Mouse (Mus musculus) forebrain, postnatal 0 days (tissue): Measurements from ENCODE around the gene Olfr429. TPM values are rescaled to one million over a fixed set of nuclear protein-coding genes. Genes with fewer than 3 reads are reported as not detected.

ENCODE experiments used
- ATAC-seq: fragments of 200-750 bp; cut with Nextera tagmentation; 2 replicates; pipeline ENCODE4 v1.8.0; 2017; ENCODE audit warnings: mild to moderate bottlenecking, moderate library complexity
- DNase-seq: peaks from one replicate; pipeline ENCODE4 v3.0.0-alpha.2; 2015
- H3K27ac ChIP-seq: fragments of 300-500 bp; sonication (generic); 2 replicates; pipeline ENCODE4 v1.5.1; 2014; ENCODE audit warnings: low read depth, mild to moderate bottlenecking, antibody characterized with exemption, low read length, moderate library complexity, mixed read lengths
- H3K27me3 ChIP-seq: fragments of 300-500 bp; sonication (generic); 2 replicates; pipeline ENCODE4 v1.6.1; 2014; ENCODE audit warnings: mild to moderate bottlenecking, low read length, mixed read lengths; ENCODE audit not compliant: insufficient read depth
- H3K36me3 ChIP-seq: fragments of 300-500 bp; sonication (generic); 2 replicates; pipeline ENCODE4 v1.6.1; 2014; ENCODE audit warnings: mild to moderate bottlenecking, moderate library complexity; ENCODE audit not compliant: insufficient read depth
- H3K4me1 ChIP-seq: fragments of 300-500 bp; sonication (generic); 2 replicates; pipeline ENCODE4 v1.6.1; 2014; ENCODE audit warnings: antibody characterized with exemption; ENCODE audit not compliant: insufficient read depth
- H3K4me2 ChIP-seq: fragments of 300-500 bp; sonication (generic); 2 replicates; pipeline ENCODE4 v1.6.1; 2014; ENCODE audit warnings: low read depth, mild to moderate bottlenecking, moderate library complexity
- H3K4me3 ChIP-seq: fragments of 300-500 bp; sonication (generic); 2 replicates; pipeline ENCODE4 v1.5.1; 2014; ENCODE audit warnings: low read depth, low read length, mixed read lengths
- H3K9ac ChIP-seq: fragments of 300-500 bp; sonication (generic); 2 replicates; pipeline ENCODE4 v1.6.1; 2014; ENCODE audit warnings: mild to moderate bottlenecking
- H3K9me3 ChIP-seq: fragments of 300-500 bp; sonication (generic); 2 replicates; pipeline ENCODE4 v1.6.1; 2016; ENCODE audit warnings: low read length
- CTCF ChIP-seq: sonication (generic); IDR thresholded peaks from 2 replicates; pipeline ENCODE4 v1.5.1; 2016; ENCODE audit warnings: antibody characterized with exemption, control low read depth, low read depth
- WGBS: fragments of 180-500 bp; shearing (Covaris S2); extraction: QIAGEN DNeasy Blood & Tissue Kit; methylation state at CpG from one replicate; pipeline ENCODE4 v1.1.7; 2014; 5-methylcytosine and 5-hydroxymethylcytosine counted together
- polyA plus RNA-seq: library from polyadenylated mRNA; unstranded; fragments of >200 nt; fragmentation: Nextera tagmentation; extraction: Ambion mirVana; gene quantifications from 2 replicates; pipeline ENCODE4 v1.2.1, GENCODE M21; 2015
- total RNA-seq: library from RNA; depleted of rRNA; stranded (reverse); fragments of >200 nt; gene quantifications from 2 replicates; pipeline ENCODE4 v1.2.3, GENCODE M21; 2014; rRNA removed

Olfr429 gene
- total and polyA plus RNA-seq, 2 experiments from 2014 or later, result not detected

- H3K36me3 ChIP-seq, result no peaks in the 10 kb centered on the region
- TF ChIP-seq CTCF, result no peak
- no peak within 1 kb of the TSS for H3K4me3 ChIP-seq
- H3K27ac ChIP-seq, result no peak within 1 kb of the TSS
- 92% methylated on average over 1 of the region's 1 CpGs for WGBS
- no peaks in the 10 kb centered on the region for H3K9me3 ChIP-seq
- H3K27me3 ChIP-seq, result no peaks in the 10 kb centered on the region
- no peak within 1 kb of the TSS for H3K9ac ChIP-seq
- DNase-seq, result no peak
- H3K4me1 ChIP-seq, result no peaks in the 10 kb centered on the region
- no peak for ATAC-seq
- no peak within 1 kb of the TSS for H3K4me2 ChIP-seq
These were observed 12.5 kb downstream of the Olfr429 start, which contains the start of gene Olfr427 for GRCm38 (mm10) chr1:174096591-174096990. Gene Olfr427 (plus strand): TSS chr1:174096891.

GRCm38 (mm10) chr1:174103735-174104134, 19.6 kb downstream of the Olfr429 start:
- H3K27ac ChIP-seq, result no peak overlapping the region
- DNase-seq (peak; percentile 16), ATAC-seq (no peak)
- H3K9ac ChIP-seq, result no peak overlapping the region
- peak; percentile 58 for TF ChIP-seq CTCF
- H3K4me2 ChIP-seq, result no peak overlapping the region
- 62% methylated on average over 2 of the region's 2 CpGs for WGBS
- H3K36me3 ChIP-seq, result no peaks in the 10 kb centered on the region
- no peak overlapping the region for H3K4me3 ChIP-seq
- H3K4me1 ChIP-seq, result no peaks in the 10 kb centered on the region
- H3K27me3 ChIP-seq, result no peaks in the 10 kb centered on the region
- H3K9me3 ChIP-seq, result no peaks in the 10 kb centered on the region

- Histone ChIP-seq H3K4me2 (no peak within 1 kb of the TSS), H3K9ac (no peak within 1 kb of the TSS), H3K27me3 (no peaks in the 10 kb centered on the region), H3K4me1 (no peaks in the 10 kb centered on the region), H3K9me3 (no peaks in the 10 kb centered on the region), H3K27ac (no peak within 1 kb of the TSS), H3K36me3 (no peaks in the 10 kb centered on the region), H3K4me3 (no peak within 1 kb of the TSS)
- TF ChIP-seq CTCF, result no peak
- 50% methylated on average over 2 of the region's 2 CpGs for WGBS
- DNase-seq (no peak), ATAC-seq (no peak)
These were observed 36.9 kb downstream of the Olfr429 start, which contains the start of gene Olfr231 for GRCm38 (mm10) chr1:174121062-174121461. Gene Olfr231 (minus strand): TSS chr1:174121162.

- Histone ChIP-seq H3K9ac (no peak within 1 kb of the TSS), H3K9me3 (no peaks in the 10 kb centered on the region), H3K27ac (no peak within 1 kb of the TSS), H3K27me3 (no peaks in the 10 kb centered on the region), H3K4me1 (no peaks in the 10 kb centered on the region), H3K4me3 (no peak within 1 kb of the TSS), H3K4me2 (no peak within 1 kb of the TSS), H3K36me3 (no peaks in the 10 kb centered on the region)
- no peak for DNase-seq
- TF ChIP-seq CTCF, result no peak
- no peak for ATAC-seq
- WGBS, result 57% methylated on average over 3 of the region's 3 CpGs
These were observed 47.1 kb downstream of the Olfr429 start, which contains the start of gene Olfr424 for GRCm38 (mm10) chr1:174131217-174131616. Gene Olfr424 (plus strand): TSS chr1:174131517.

- ATAC-seq, result no peak
- Histone ChIP-seq H3K27ac (no peak overlapping the region), H3K4me3 (no peak overlapping the region), H3K4me1 (no peaks in the 10 kb centered on the region), H3K4me2 (no peak overlapping the region), H3K27me3 (no peaks in the 10 kb centered on the region), H3K9ac (no peak overlapping the region), H3K36me3 (no peaks in the 10 kb centered on the region), H3K9me3 (no peaks in the 10 kb centered on the region)
- no peak for TF ChIP-seq CTCF
- no peak for DNase-seq
- WGBS, result 19% methylated on average over 3 of the region's 3 CpGs
These were observed 47.9 kb downstream of the Olfr429 start for GRCm38 (mm10) chr1:174131999-174132398.

Other genes starting within 250 kb of the Olfr429 start
- gene Ifi211, start 171.3 kb upstream of the Olfr429 start, total RNA-seq, result 0.43 TPM in 1 of 2 replicates, not detected in the other
- 0.35 and 0.48 TPM in 2 replicates for gene Ifi211, start 171.3 kb upstream of the Olfr429 start, polyA plus RNA-seq
- gene Mndal, start 141.8 kb upstream of the Olfr429 start, total RNA-seq, result 3.1 and 4.3 TPM in 2 replicates
- 4.8 and 5.9 TPM in 2 replicates for gene Mndal, start 141.8 kb upstream of the Olfr429 start, polyA plus RNA-seq
- 1.6 and 3.4 TPM in 2 replicates for gene Ifi203, start 141.7 kb upstream of the Olfr429 start, total RNA-seq
- gene Ifi203, start 141.7 kb upstream of the Olfr429 start, polyA plus RNA-seq, result 2.3 and 2.9 TPM in 2 replicates
- not detected in 2 replicates for gene Ifi202b, start 101.6 kb upstream of the Olfr429 start, total RNA-seq
- gene Ifi202b, start 101.6 kb upstream of the Olfr429 start, polyA plus RNA-seq, result not detected in 2 replicates
- gene Ifi205, start 52.5 kb upstream of the Olfr429 start, total RNA-seq, result 0.08 TPM in 1 of 2 replicates, not detected in the other
- not detected in 2 replicates for gene Ifi205, start 52.5 kb upstream of the Olfr429 start, polyA plus RNA-seq
- not detected in 2 replicates for gene Olfr433, start 43.6 kb upstream of the Olfr429 start, total RNA-seq
- gene Olfr433, start 43.6 kb upstream of the Olfr429 start, polyA plus RNA-seq, result not detected in 2 replicates
- not detected in 2 replicates for gene Olfr432, start 35.1 kb upstream of the Olfr429 start, total RNA-seq
- not detected in 2 replicates for gene Olfr432, start 35.1 kb upstream of the Olfr429 start, polyA plus RNA-seq
- not detected in 2 replicates for gene Olfr430, start 17.7 kb upstream of the Olfr429 start, total RNA-seq
- gene Olfr430, start 17.7 kb upstream of the Olfr429 start, polyA plus RNA-seq, result not detected in 2 replicates
- gene Olfr427, start 12.6 kb downstream of the Olfr429 start, total RNA-seq, result not detected in 2 replicates
- gene Olfr427, start 12.6 kb downstream of the Olfr429 start, polyA plus RNA-seq, result not detected in 2 replicates
- not detected in 2 replicates for gene Olfr231, start 36.8 kb downstream of the Olfr429 start, total RNA-seq
- not detected in 2 replicates for gene Olfr231, start 36.8 kb downstream of the Olfr429 start, polyA plus RNA-seq
- not detected in 2 replicates for gene Olfr424, start 47.2 kb downstream of the Olfr429 start, total RNA-seq
- not detected in 2 replicates for gene Olfr424, start 47.2 kb downstream of the Olfr429 start, polyA plus RNA-seq
- not detected in 2 replicates for gene Olfr420, start 71.3 kb downstream of the Olfr429 start, total RNA-seq
- not detected in 2 replicates for gene Olfr420, start 71.3 kb downstream of the Olfr429 start, polyA plus RNA-seq
- 0.08 and 0.14 TPM in 2 replicates for gene Spta1, start 88.4 kb downstream of the Olfr429 start, total RNA-seq
- 0.02 and 0.03 TPM in 2 replicates for gene Spta1, start 88.4 kb downstream of the Olfr429 start, polyA plus RNA-seq
- gene Olfr419, start 167.7 kb downstream of the Olfr429 start, total RNA-seq, result not detected in 2 replicates
- gene Olfr419, start 167.7 kb downstream of the Olfr429 start, polyA plus RNA-seq, result not detected in 2 replicates
- gene Mptx1, start 246.2 kb downstream of the Olfr429 start, total RNA-seq, result not detected in 2 replicates
- gene Mptx1, start 246.2 kb downstream of the Olfr429 start, polyA plus RNA-seq, result not detected in 2 replicates